ENCODE assay signal across 23 mouse cellular contexts in the genomic region with DNA sequence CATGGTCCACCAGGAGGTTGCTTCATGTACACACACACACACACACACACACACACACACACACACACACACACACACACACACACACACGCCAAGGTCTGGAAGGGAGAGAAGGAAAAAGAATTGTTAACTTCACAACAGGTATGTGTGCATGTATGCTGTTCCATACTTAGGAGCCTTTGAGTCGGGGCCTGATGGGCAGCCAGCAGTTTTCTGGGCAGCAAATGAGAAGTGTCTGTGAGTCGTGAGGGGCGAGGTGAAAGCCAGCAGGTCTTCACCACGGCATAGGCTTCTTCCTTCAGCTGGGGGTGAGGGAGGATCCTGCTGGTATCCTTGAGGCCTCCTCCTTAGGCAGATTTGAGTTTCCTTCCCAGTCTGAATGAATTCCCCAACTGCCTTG.
"Had no signal": no experiment of that assay in that cellular context is flagged by ENCODE, and none has a peak within 500 bp of the region (broad histone marks: within the 10 kb centered on the region; RNA-seq: fewer than 3 reads in every experiment).

No protein-coding gene starts in this region.

- H3K4me2 ChIP-seq: limb, embryonic 12.5 days; limb, embryonic 15.5 days; lung, embryonic 15.5 days; midbrain, embryonic 13.5 days; neural tube, embryonic 13.5 days; stomach, embryonic 15.5 days had no signal

- H3K36me3 ChIP-seq: limb, embryonic 12.5 days; limb, embryonic 15.5 days; lung, embryonic 15.5 days; midbrain, embryonic 10.5 days; midbrain, embryonic 13.5 days; neural tube, embryonic 13.5 days; stomach, embryonic 15.5 days had no signal

- H3K27ac ChIP-seq: kidney, postnatal 0 days; layer of hippocampus, adult 2 months; limb, embryonic 12.5 days; limb, embryonic 15.5 days; liver, embryonic 14.5 days; lung, embryonic 15.5 days; midbrain, embryonic 10.5 days; midbrain, embryonic 13.5 days; neural tube, embryonic 13.5 days; stomach, embryonic 15.5 days had no signal

- H3K27me3 ChIP-seq: limb, embryonic 15.5 days; lung, embryonic 15.5 days; stomach, embryonic 15.5 days had no signal

- H3K4me3 ChIP-seq: layer of hippocampus, adult 2 months; limb, embryonic 12.5 days; limb, embryonic 15.5 days; lung, embryonic 15.5 days; megakaryocyte, embryonic 14.5 days; midbrain, embryonic 10.5 days; midbrain, embryonic 13.5 days; myocyte; neural tube, embryonic 13.5 days; stomach, embryonic 15.5 days had no signal

- H3K9ac ChIP-seq: limb, embryonic 12.5 days; limb, embryonic 15.5 days; liver, embryonic 14.5 days; lung, embryonic 15.5 days; midbrain, embryonic 13.5 days; neural tube, embryonic 13.5 days; stomach, embryonic 15.5 days had no signal

- DNase-seq: kidney, adult 2 months; kidney, postnatal 25 days; layer of hippocampus, adult 9-11 months; lung, adult 18-20 months; lung, postnatal 10 days; lung, postnatal 36 days; retina, postnatal 1 day; spleen, adult 18-20 months; thymus, postnatal 25 days had no signal

- H3K4me1 ChIP-seq: megakaryocyte, embryonic 14.5 days; midbrain, embryonic 10.5 days; stomach, embryonic 15.5 days had no signal

- H3K9me3 ChIP-seq: limb, embryonic 12.5 days; limb, embryonic 15.5 days; lung, embryonic 15.5 days; megakaryocyte, embryonic 14.5 days; midbrain, embryonic 10.5 days; midbrain, embryonic 13.5 days; neural tube, embryonic 13.5 days; stomach, embryonic 15.5 days had no signal

- ATAC-seq: intestine, postnatal 0 days; midbrain, embryonic 13.5 days; midbrain, embryonic 16.5 days had no signal
